Mouse (Mus musculus) 416B (cell line): Measurements from ENCODE around the gene Nhlrc3.

Source experiments
- DNase-seq: peaks from one replicate; pipeline ENCODE4 v3.0.0; 2011; ENCODE audit warnings: low read depth

The Nhlrc3 gene

GRCm38 (mm10) chr3:53454561-53454960 is 8.6 kb downstream of the Nhlrc3 start:
- DNase-seq, result no peak

- DNase-seq, result no peak
Observed at GRCm38 (mm10) chr3:53454005-53454404, 9.1 kb downstream of the Nhlrc3 start.

- DNase-seq, result no peak
Observed at GRCm38 (mm10) chr3:53453346-53453745, 9.8 kb downstream of the Nhlrc3 start.

GRCm38 (mm10) chr3:53452351-53452750 is 10.8 kb downstream of the Nhlrc3 start:
- DNase-seq, result no peak

- DNase-seq, result no peak
Observed at GRCm38 (mm10) chr3:53450666-53451065, 12.5 kb downstream of the Nhlrc3 start.

GRCm38 (mm10) chr3:53448208-53448607 is 14.9 kb downstream of the Nhlrc3 start:
- peak; percentile 90 for DNase-seq

- no peak for DNase-seq
Observed at GRCm38 (mm10) chr3:53446801-53447200, 16.3 kb downstream of the Nhlrc3 start.

GRCm38 (mm10) chr3:53445540-53445939 is 17.6 kb downstream of the Nhlrc3 start:
- DNase-seq, result no peak

GRCm38 (mm10) chr3:53436550-53436949 is 26.6 kb downstream of the Nhlrc3 start:
- no peak for DNase-seq

- DNase-seq, result no peak
Observed at GRCm38 (mm10) chr3:53434610-53435009, 28.5 kb downstream of the Nhlrc3 start.

GRCm38 (mm10) chr3:53423576-53423975 is 39.6 kb downstream of the Nhlrc3 start:
- DNase-seq, result no peak

GRCm38 (mm10) chr3:53422691-53423090 is 40.4 kb downstream of the Nhlrc3 start:
- no peak for DNase-seq

GRCm38 (mm10) chr3:53421656-53422055 is 41.5 kb downstream of the Nhlrc3 start:
- no peak for DNase-seq

GRCm38 (mm10) chr3:53417701-53418100 is 45.4 kb downstream of the Nhlrc3 start:
- DNase-seq, result no peak

- DNase-seq, result no peak
Observed at GRCm38 (mm10) chr3:53416036-53416506, 47.1 kb downstream of the Nhlrc3 start.

GRCm38 (mm10) chr3:53413959-53414358 is 49.2 kb downstream of the Nhlrc3 start:
- DNase-seq, result no peak

GRCm38 (mm10) chr3:53413465-53413864 is 49.7 kb downstream of the Nhlrc3 start:
- DNase-seq, result peak; percentile 24

- no peak for DNase-seq
Observed at GRCm38 (mm10) chr3:53412259-53412658, 50.9 kb downstream of the Nhlrc3 start.

GRCm38 (mm10) chr3:53410031-53410430 is 53.1 kb downstream of the Nhlrc3 start:
- no peak for DNase-seq

- DNase-seq, result no peak
Observed at GRCm38 (mm10) chr3:53407145-53407544, 56.0 kb downstream of the Nhlrc3 start.
